Mouse (Mus musculus) CH12.LX (cell line): Measurements from ENCODE around the gene Inhbb. TPM values are rescaled to one million over a fixed set of nuclear protein-coding genes. Genes with fewer than 3 reads are reported as not detected.

Source experiments
- DNase-seq: peaks from one replicate; pipeline ENCODE4 v3.0.0-alpha.2; 2013; ENCODE audit errors: extremely low read depth
- H3K27ac ChIP-seq: 2 replicates; pipeline ENCODE4 v1.5.1; 2012; ENCODE audit warnings: low read depth, mild to moderate bottlenecking, control low read depth, moderate library complexity; ENCODE audit not compliant: insufficient read depth
- H3K27me3 ChIP-seq: replicated peaks from 2 replicates; pipeline ENCODE3; 2012; ENCODE audit warnings: inconsistent platforms
- H3K36me3 ChIP-seq, 2 experiments: replicated peaks in 1 of 2; 2 replicates each; pipeline versions ENCODE3 to v1.6.1; 2012; ENCODE audit warnings: inconsistent platforms in 1 of 2, low read length in 1 of 2, mild to moderate bottlenecking in 1 of 2, mixed read lengths in 1 of 2, moderate library complexity in 1 of 2; ENCODE audit not compliant: control insufficient read depth in 1 of 2, insufficient read depth in 1 of 2
- H3K4me1 ChIP-seq, 2 experiments: 2 replicates each; pipeline ENCODE4 v1.6.1; 2012; ENCODE audit warnings: inconsistent platforms in 1 of 2, moderate library complexity in 1 of 2; ENCODE audit not compliant: insufficient read depth in 2 of 2, control insufficient read depth in 1 of 2
- H3K4me2 ChIP-seq: 2 replicates; pipeline ENCODE4 v1.6.1; 2012; ENCODE audit warnings: low read depth, mild to moderate bottlenecking, control low read depth; ENCODE audit not compliant: poor library complexity, insufficient read depth, severe bottlenecking
- H3K4me3 ChIP-seq, 3 experiments: fragments of 150-350 bp in 1 of 3; sonication (generic) in 1 of 3; replicated peaks in 1 of 3; 2 replicates each; pipeline versions ENCODE3 to v1.5.1; 2011 to 2012; ENCODE audit warnings: low read depth in 2 of 3, low read length in 2 of 3, mild to moderate bottlenecking in 2 of 3, moderate library complexity in 2 of 3, control low read depth in 1 of 3, improper control_type of control experiment in 1 of 3, inconsistent platforms in 1 of 3, mixed read lengths in 1 of 3; ENCODE audit not compliant: poor library complexity in 1 of 3
- H3K79me2 ChIP-seq: replicated peaks from 2 replicates; pipeline ENCODE4 v1.6.1; 2012; ENCODE audit warnings: mild to moderate bottlenecking, moderate library complexity; ENCODE audit not compliant: control insufficient read depth, poor library complexity, insufficient read depth, severe bottlenecking; ENCODE audit errors: extremely low read depth
- H3K9ac ChIP-seq: 2 replicates; pipeline ENCODE4 v1.6.1; 2012; ENCODE audit warnings: low read depth, mild to moderate bottlenecking, control low read depth, moderate library complexity; ENCODE audit not compliant: insufficient read depth
- H3K9me3 ChIP-seq: replicated peaks from 2 replicates; pipeline ENCODE3; 2012; ENCODE audit warnings: low read length, inconsistent platforms, mixed read lengths
- BHLHE40 ChIP-seq: IDR thresholded peaks from 2 replicates; pipeline ENCODE4 v1.6.1; 2011; ENCODE audit warnings: mild to moderate bottlenecking, low read depth, low read length, improper control_type of control experiment
- CHD1 ChIP-seq: IDR thresholded peaks from 2 replicates; pipeline ENCODE4 v1.6.1; 2012; ENCODE audit warnings: low read depth, low read length, improper control_type of control experiment, inconsistent platforms
- CHD2 ChIP-seq: IDR thresholded peaks from 2 replicates; pipeline ENCODE4 v1.6.1; 2011; ENCODE audit warnings: low read length, improper control_type of control experiment
- CTCF ChIP-seq, 2 experiments: IDR thresholded peaks in 1 of 2; conservative IDR thresholded peaks in 1 of 2; 2 replicates each; pipeline ENCODE4 v1.5.1; 2011 to 2012; ENCODE audit warnings: low read depth in 2 of 2, low read length in 2 of 2, improper control_type of control experiment in 1 of 2, inconsistent platforms in 1 of 2, mild to moderate bottlenecking in 1 of 2, moderate library complexity in 1 of 2
- ELF1 ChIP-seq: IDR thresholded peaks from 2 replicates; pipeline ENCODE4 v1.6.1; 2014; ENCODE audit warnings: low read depth, mild to moderate bottlenecking, inconsistent platforms, low read length, improper control_type of control experiment
- EP300 ChIP-seq: IDR thresholded peaks from 2 replicates; pipeline ENCODE4 v1.6.1; 2011; ENCODE audit warnings: low read length, improper control_type of control experiment
- ETS1 ChIP-seq: conservative IDR thresholded peaks from 2 replicates; pipeline ENCODE4 v1.6.1; 2012; ENCODE audit warnings: low read depth, mild to moderate bottlenecking, inconsistent platforms, low read length, improper control_type of control experiment, moderate library complexity
- IRF4 ChIP-seq: IDR thresholded peaks from 2 replicates; pipeline ENCODE4 v1.6.1; 2014; ENCODE audit warnings: low read depth, mild to moderate bottlenecking, inconsistent platforms, low read length, improper control_type of control experiment
- JUN ChIP-seq: IDR thresholded peaks from 2 replicates; pipeline ENCODE4 v1.6.1; 2011; ENCODE audit warnings: low read depth, mild to moderate bottlenecking, low read length, improper control_type of control experiment, moderate library complexity; ENCODE audit not compliant: insufficient read depth
- JUND ChIP-seq: conservative IDR thresholded peaks from 2 replicates; pipeline ENCODE4 v1.6.1; 2011; ENCODE audit warnings: low read depth, low read length, improper control_type of control experiment
- KAT2A ChIP-seq: IDR thresholded peaks from 2 replicates; pipeline ENCODE4 v1.6.1; 2012; ENCODE audit warnings: low read length, improper control_type of control experiment, inconsistent platforms; ENCODE audit not compliant: insufficient replicate concordance
- MAFK ChIP-seq: IDR thresholded peaks from 2 replicates; pipeline ENCODE4 v1.6.1; 2011; ENCODE audit warnings: low read length, improper control_type of control experiment; ENCODE audit not compliant: insufficient replicate concordance
- MAZ ChIP-seq: IDR thresholded peaks from 2 replicates; pipeline ENCODE4 v1.6.1; 2012; ENCODE audit warnings: low read depth, mild to moderate bottlenecking, inconsistent platforms, low read length, improper control_type of control experiment, moderate library complexity
- NELFE ChIP-seq: IDR thresholded peaks from 2 replicates; pipeline ENCODE4 v1.6.1; 2011; ENCODE audit warnings: low read depth, low read length, improper control_type of control experiment
- POLR2A ChIP-seq: IDR thresholded peaks from 2 replicates; pipeline ENCODE4 v1.6.1; 2011; ENCODE audit warnings: low read depth, mild to moderate bottlenecking, improper control_type of control experiment, low read length
- POLR2AphosphoS2 ChIP-seq: IDR thresholded peaks from 2 replicates; pipeline ENCODE4 v1.6.1; 2011; ENCODE audit warnings: low read depth, low read length, improper control_type of control experiment
- RAD21 ChIP-seq: IDR thresholded peaks from 2 replicates; pipeline ENCODE4 v1.6.1; 2011; ENCODE audit warnings: low read depth, mild to moderate bottlenecking, low read length, improper control_type of control experiment, moderate library complexity
- RCOR1 ChIP-seq: conservative IDR thresholded peaks from 2 replicates; pipeline ENCODE4 v1.6.1; 2012; ENCODE audit warnings: low read depth, mild to moderate bottlenecking, inconsistent platforms, low read length, improper control_type of control experiment
- SIN3A ChIP-seq: IDR thresholded peaks from 2 replicates; pipeline ENCODE4 v1.6.1; 2012; ENCODE audit warnings: low read length, improper control_type of control experiment, inconsistent platforms
- SMC3 ChIP-seq: IDR thresholded peaks from 2 replicates; pipeline ENCODE4 v1.6.1; 2011; ENCODE audit warnings: low read depth, low read length, improper control_type of control experiment
- TBP ChIP-seq: conservative IDR thresholded peaks from 2 replicates; pipeline ENCODE4 v1.6.1; 2011; ENCODE audit warnings: low read depth, low read length, improper control_type of control experiment
- USF1 ChIP-seq: IDR thresholded peaks from 2 replicates; pipeline ENCODE4 v1.6.1; 2014; ENCODE audit warnings: low read depth, mild to moderate bottlenecking, inconsistent platforms, low read length, improper control_type of control experiment
- USF2 ChIP-seq: conservative IDR thresholded peaks from 2 replicates; pipeline ENCODE4 v1.6.1; 2011; ENCODE audit warnings: low read depth, low read length, improper control_type of control experiment
- ZC3H11A ChIP-seq: IDR thresholded peaks from 2 replicates; pipeline ENCODE4 v1.6.1; 2012; ENCODE audit warnings: low read depth, mild to moderate bottlenecking, inconsistent platforms, low read length, improper control_type of control experiment
- ZMIZ1 ChIP-seq: IDR thresholded peaks from 2 replicates; pipeline ENCODE4 v1.6.1; 2012; ENCODE audit warnings: low read depth, mild to moderate bottlenecking, inconsistent platforms, low read length, improper control_type of control experiment
- ZNF384 ChIP-seq: IDR thresholded peaks from 2 replicates; pipeline ENCODE4 v1.6.1; 2012; ENCODE audit warnings: low read depth, low read length, improper control_type of control experiment, inconsistent platforms
- dilution Hi-C: fragments of 300-500 bp; cut with MboI; formaldehyde crosslinking; loops from 2 replicates; pipeline ENCODE4 v1.14.3; 2020; ENCODE audit warnings: low sequenced_read_pairs; ENCODE audit not compliant: extremely low pct_unique_long_range_greater_than_20kb, extremely low pct_ligation_motif_present
- in situ Hi-C: fragments of 300-500 bp; cut with MboI; formaldehyde crosslinking; loops from 3 replicates; pipeline ENCODE4 v1.14.3; 2019; ENCODE audit warnings: low sequenced_read_pairs, low pct_ligation_motif_present, low pct_unique_long_range_greater_than_20kb, mixed read lengths
- polyA plus RNA-seq: library from polyadenylated mRNA; unstranded; fragments of >175 nt; gene quantifications from 2 replicates; pipeline ENCODE4 v1.2.1, GENCODE M21; 2012; ENCODE audit warnings: low read depth; ENCODE audit not compliant: insufficient read length
- total RNA-seq, 2 experiments: library from RNA; depleted of rRNA; stranded (reverse); fragments of 300-350 nt in 1 of 2; fragments of >200 nt in 1 of 2; gene quantifications; 2 replicates each; pipeline ENCODE4 v1.2.3; 2012 to 2014

The Inhbb gene
- total and polyA plus RNA-seq, 3 experiments = not detected

- TF ChIP-seq CHD2 = no peak
- no peak for TF ChIP-seq ETS1
- no peak for TF ChIP-seq SIN3A
- no peak for TF ChIP-seq IRF4
- TF ChIP-seq USF1 = no peak
- TF ChIP-seq BHLHE40 = no peak
- TF ChIP-seq JUN = no peak
- no peak for TF ChIP-seq TBP
- no peak for TF ChIP-seq RCOR1
- TF ChIP-seq MAZ = no peak
- TF ChIP-seq ZNF384 = no peak
- no peak for TF ChIP-seq USF2
- TF ChIP-seq RAD21 = no peak
- no peak for TF ChIP-seq NELFE
- no peak for TF ChIP-seq CTCF (conservative IDR thresholded peaks at IDR 0.05 in 1 of 2, IDR thresholded peaks at IDR 0.05 in 1 of 2; ENCODE audit: low read depth in 2 of 2, low read length in 2 of 2)
- TF ChIP-seq CHD1 = no peak
- no peak for TF ChIP-seq JUND
- no peak for TF ChIP-seq EP300
- TF ChIP-seq, all 38 proteins: peak for 0
- H3K9me3 ChIP-seq = peaks cover 71% of the 10 kb centered on the region
- no peaks in the 10 kb centered on the region for H3K27me3 ChIP-seq
- H3K4me2 ChIP-seq = no peak overlapping the region
- no peaks in the 10 kb centered on the region for H3K79me2 ChIP-seq
- H3K9ac ChIP-seq = no peak overlapping the region
- dilution Hi-C loops = no loop called here
- in situ Hi-C loops = no loop called here
- H3K36me3 ChIP-seq = no peaks in the 10 kb centered on the region
- DNase-seq = no peak
- H3K4me1 ChIP-seq = no peaks in the 10 kb centered on the region
- no peak overlapping the region for H3K27ac ChIP-seq
- no peak overlapping the region for H3K4me3 ChIP-seq
These were observed 35.7 kb downstream of the Inhbb start for GRCm38 (mm10) chr1:119386306-119386705.

GRCm38 (mm10) chr1:119383916-119384315 is 38.1 kb downstream of the Inhbb start:
- H3K9me3 ChIP-seq = peaks cover 74% of the 10 kb centered on the region
- no peak overlapping the region for H3K27ac ChIP-seq
- H3K4me2 ChIP-seq = no peak overlapping the region
- no peaks in the 10 kb centered on the region for H3K4me1 ChIP-seq
- no peaks in the 10 kb centered on the region for H3K79me2 ChIP-seq
- H3K9ac ChIP-seq = no peak overlapping the region
- no peaks in the 10 kb centered on the region for H3K27me3 ChIP-seq
- no peaks in the 10 kb centered on the region for H3K36me3 ChIP-seq
- TF ChIP-seq ZC3H11A (no peak), EP300 (no peak), RAD21 (no peak), IRF4 (no peak), ETS1 (no peak), ZMIZ1 (no peak), KAT2A (no peak), ELF1 (no peak), MAFK (no peak), ZNF384 (no peak), POLR2A (no peak), SMC3 (no peak), POLR2AphosphoS2 (no peak), BHLHE40 (no peak), JUN (no peak)
- TF ChIP-seq, all 38 proteins: peak for 0
- dilution Hi-C loops = no loop called here
- in situ Hi-C loops = no loop called here
- no peak overlapping the region for H3K4me3 ChIP-seq
- no peak for DNase-seq
